Mouse (Mus musculus) brain, embryonic 14.5 days (tissue): ENCODE data around the gene Nynrin. TPM values are rescaled to one million over a fixed set of nuclear protein-coding genes. Genes with fewer than 3 reads are reported as not detected.

Experiments used
- DNase-seq: peaks from one replicate; pipeline ENCODE4 v3.0.0-alpha.2; 2011; ENCODE audit warnings: low read depth
- CTCF ChIP-seq: fragments of 200-500 bp; IDR thresholded peaks from 2 replicates; pipeline ENCODE4 v1.5.1; 2012; ENCODE audit warnings: inconsistent platforms, mild to moderate bottlenecking, moderate library complexity, borderline replicate concordance; ENCODE audit not compliant: insufficient read depth, insufficient read length; ENCODE audit errors: extremely low read depth
- POLR2A ChIP-seq: fragments of 200-500 bp; IDR thresholded peaks from 2 replicates; pipeline ENCODE4 v1.6.1; 2012; ENCODE audit warnings: mild to moderate bottlenecking, inconsistent platforms, borderline replicate concordance; ENCODE audit not compliant: poor library complexity, insufficient read depth, insufficient read length, severe bottlenecking; ENCODE audit errors: extremely low read depth
- polyA plus RNA-seq: library from polyadenylated mRNA; depleted of rRNA; stranded (reverse); fragments of >200 nt; gene quantifications from 2 replicates; pipeline ENCODE4 v1.2.3, GENCODE M21; 2012; rRNA removed

The Nynrin gene
- 14.1 and 24.1 TPM in 2 replicates for polyA plus RNA-seq

DNA sequence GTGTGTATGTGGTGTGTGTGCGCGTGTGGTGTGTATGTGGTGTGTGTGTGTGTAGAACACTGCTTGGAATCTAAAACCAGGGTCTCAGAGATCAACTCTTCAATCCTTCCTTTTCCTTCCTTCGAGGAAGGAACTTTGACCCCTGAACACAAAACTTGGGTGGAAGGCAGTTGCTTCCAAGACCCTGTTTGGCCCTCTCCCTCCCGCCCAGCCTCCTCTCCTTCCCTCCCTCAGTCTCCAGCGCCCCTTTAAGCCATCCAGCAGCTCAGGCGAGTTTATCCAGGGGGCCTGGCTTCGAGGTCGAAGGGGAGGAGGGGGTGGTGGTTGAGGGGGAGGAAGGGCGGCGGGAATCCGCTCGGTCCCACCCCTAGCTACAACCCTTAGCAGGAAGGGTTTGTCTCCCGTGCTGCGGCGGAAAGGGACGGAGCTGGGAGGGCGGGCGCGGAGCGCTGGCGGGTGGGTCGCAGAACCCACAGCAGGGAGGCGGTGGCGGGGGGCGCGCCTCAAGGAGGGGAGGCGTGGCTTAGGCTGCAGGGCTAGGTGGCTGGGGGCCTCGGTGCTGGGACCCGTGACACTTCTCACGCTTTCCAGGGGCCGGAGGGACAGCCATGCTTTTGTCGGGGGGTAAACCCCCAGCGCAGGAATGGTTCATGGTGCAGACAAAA lies at the start of gene Nynrin:
Nynrin (plus strand) TSS at position 390 of the 665 bp plus-strand sequence.
- TF ChIP-seq CTCF: no peak
- peak; percentile 47; the same call in 1 of the 2 replicates for TF ChIP-seq POLR2A
- DNase-seq: peak; percentile 93

GRCm38 (mm10) chr14:55814885-55815284 lies 38.9 kb upstream of the Nynrin start:
- DNase-seq: peak; percentile 94
- TF ChIP-seq POLR2A (no peak), CTCF (no peak)

- DNase-seq: peak; percentile 69
- no peak for TF ChIP-seq POLR2A
- no peak for TF ChIP-seq CTCF
These were observed 38.5 kb upstream of the Nynrin start for GRCm38 (mm10) chr14:55815310-55815751.

DNA sequence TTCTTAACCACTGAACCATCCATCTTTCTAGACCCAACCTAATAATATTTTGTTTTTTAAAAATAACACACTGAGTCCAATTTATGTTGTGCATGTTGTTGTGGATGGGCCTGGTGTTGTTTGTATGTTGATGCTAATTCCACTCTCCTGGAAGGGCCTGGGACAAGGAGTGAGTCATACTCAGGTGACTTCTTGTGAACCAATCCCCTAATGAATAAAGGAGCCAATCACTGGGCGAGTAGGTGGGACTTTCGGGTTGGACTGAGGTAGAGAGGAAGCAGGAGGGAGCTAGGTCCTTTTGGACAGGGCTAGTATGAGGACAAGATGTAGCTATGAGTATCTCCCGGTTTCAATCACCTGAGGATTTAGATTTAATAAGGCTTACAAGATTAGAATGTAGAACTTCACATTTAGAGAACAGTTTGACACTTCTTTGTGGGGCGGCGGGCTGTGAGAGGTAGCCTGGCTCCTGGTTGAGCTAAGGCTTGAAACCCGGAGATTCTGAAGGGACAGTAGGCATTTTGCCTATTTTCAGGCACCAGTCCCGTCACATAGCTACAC lies 33.9 kb upstream of the Nynrin start:
- TF ChIP-seq CTCF (no peak), POLR2A (no peak)
- DNase-seq: no peak

DNA sequence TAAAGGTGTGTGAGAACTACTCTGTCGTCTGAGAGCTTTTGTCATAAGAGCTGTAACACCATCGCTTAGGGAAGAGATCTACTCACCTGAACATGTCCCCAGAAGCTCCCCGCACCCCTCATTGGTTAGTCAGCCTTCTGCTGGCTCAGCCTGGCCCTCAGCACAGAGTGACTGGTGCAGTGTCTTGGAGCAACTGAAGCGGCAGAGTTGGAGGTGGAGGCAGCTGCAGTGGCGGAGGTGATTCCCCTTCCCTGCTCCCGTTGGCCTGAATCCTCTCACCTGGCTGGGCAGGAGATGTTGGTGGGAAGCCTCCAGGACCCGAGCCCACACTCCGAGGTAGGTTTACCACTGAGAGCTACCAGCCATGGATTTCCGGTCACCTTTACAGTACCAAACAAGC lies 33.2 kb upstream of the Nynrin start:
- TF ChIP-seq CTCF (no peak), POLR2A (no peak)
- DNase-seq: no peak

DNA sequence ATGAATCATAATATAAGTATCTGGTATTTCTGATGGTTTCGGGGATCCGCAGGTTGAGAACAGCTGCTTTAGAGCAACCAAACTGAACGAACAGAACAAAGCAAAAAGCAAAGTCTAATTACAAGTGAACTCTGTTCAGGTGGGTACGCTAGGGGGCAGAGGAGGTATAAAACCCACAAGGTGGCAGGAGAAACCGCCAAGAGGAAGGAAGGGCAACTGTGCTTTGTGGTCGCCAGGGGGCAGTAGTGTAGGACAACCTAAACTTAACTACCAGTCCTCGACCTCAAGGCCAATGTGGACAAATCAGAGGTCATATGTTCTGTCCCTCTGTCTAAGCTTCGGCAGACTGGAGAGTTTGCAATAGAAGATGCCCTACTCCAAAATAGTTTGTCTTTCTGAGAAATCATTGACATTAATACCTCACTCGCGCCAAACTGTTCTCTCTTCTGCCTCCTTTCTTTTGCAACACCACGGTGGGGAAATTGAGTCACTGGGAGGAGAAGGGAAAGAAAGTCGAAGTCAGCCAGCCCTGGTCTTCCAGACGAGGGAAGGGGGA lies 31.3 kb upstream of the Nynrin start:
- TF ChIP-seq POLR2A (no peak), CTCF (peak; percentile 97)

GRCm38 (mm10) chr14:55822991-55823762 lies 30.6 kb upstream of the Nynrin start, which contains the start of gene Nfatc4:
Nfatc4 (plus strand) TSS chr14:55823144.
- peak; percentile 95 for DNase-seq
- TF ChIP-seq POLR2A (no peak), CTCF (no peak)

More for the DNA sequence above, 31.3 kb upstream of the Nynrin start:
- peak; percentile 94 for DNase-seq

GRCm38 (mm10) chr14:55824001-55824480 lies 29.8 kb upstream of the Nynrin start:
- peak; percentile 73 for DNase-seq
- TF ChIP-seq CTCF: no peak
- TF ChIP-seq POLR2A: no peak

GRCm38 (mm10) chr14:55824481-55825215 lies 29.2 kb upstream of the Nynrin start:
- no peak for TF ChIP-seq CTCF
- DNase-seq: peak; percentile 76

DNA sequence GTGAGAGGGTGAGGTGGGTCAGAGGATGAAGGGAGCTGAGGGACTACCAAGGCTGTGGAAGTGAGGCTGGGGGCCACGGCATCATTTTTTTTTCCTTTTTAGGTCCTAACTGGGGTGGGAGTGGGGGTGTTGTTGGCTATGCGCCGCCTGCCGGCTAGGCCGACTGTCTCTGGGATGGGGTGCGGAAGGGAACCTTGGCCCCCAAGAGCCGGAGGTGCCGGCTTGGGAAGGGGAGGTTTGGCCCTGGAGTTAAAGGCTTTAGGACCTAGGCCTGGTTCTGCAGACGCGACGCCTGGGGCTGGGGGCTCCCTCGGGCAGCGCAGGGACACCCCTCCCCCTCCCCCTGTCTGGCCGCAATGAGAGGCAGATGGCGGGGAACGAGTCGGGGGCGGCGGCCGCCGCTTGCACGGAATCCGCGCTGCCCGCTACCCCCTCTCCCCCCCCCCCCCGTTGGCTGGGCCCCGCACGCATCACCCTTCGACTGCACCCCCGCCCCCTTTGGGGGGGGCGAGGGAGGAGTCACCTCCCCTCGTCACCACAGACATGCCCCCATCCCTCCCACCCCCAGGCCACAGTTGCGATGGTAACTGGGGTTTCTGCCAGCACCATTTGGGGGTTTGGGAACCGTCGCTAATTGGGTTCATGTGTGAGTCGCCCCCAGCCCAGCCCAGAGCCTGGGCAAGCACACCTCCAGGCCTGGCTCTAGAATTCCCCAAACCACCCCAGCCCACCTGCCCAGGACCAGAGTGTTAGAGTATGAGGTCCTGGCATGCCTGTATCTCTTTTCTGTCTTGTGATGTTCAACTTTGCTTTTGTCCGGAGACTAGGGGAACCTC lies 28.4 kb upstream of the Nynrin start:
- peak; percentile 84 for DNase-seq
- TF ChIP-seq POLR2A (no peak), CTCF (peak; percentile 8; the same call in 1 of the 2 replicates)

GRCm38 (mm10) chr14:55826142-55826541 lies 27.7 kb upstream of the Nynrin start:
- TF ChIP-seq POLR2A: no peak
- TF ChIP-seq CTCF: no peak
- no peak for DNase-seq
